Mouse (Mus musculus): Measurements from ENCODE around the gene Ctnnb1. TPM values are rescaled to one million over a fixed set of nuclear protein-coding genes. Genes with fewer than 3 reads are reported as not detected.

Ctnnb1 gene
- polyA plus RNA-seq, 2 experiments, result 486 to 783 TPM

DNA sequence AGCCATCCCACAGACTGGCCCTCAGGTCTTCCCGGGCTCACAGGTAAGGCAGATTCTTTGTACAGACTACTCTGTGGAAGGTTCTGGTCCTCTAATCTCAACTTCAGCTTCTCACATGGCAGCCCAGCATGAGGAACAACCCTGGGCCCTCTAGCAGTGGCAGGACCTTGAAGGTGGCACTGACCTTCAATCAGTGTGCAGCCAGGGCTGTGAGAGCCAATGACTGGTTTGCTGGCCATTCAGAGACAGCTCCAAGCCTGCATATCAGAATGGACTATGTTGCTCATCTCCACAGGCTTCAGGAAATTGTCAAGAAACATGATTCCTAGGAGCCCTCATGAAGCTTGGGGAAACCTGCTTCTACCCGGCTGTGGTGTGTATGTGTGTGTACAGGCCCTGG lies 45.2 kb downstream of the Ctnnb1 start:
- Histone ChIP-seq H3K4me1 (ENCODE audit: control insufficient read depth, insufficient read depth, low read length) (peaks cover 17% of the 10 kb centered on the region), H3K9ac (ENCODE audit: low read depth, low read length, severe bottlenecking) (no peak overlapping the region), H3K4me3 (replicated peaks; ENCODE audit: low read length) (no peak overlapping the region), H3K36me3 (ENCODE audit: control insufficient read depth, insufficient read depth, low read length) (peaks cover 4% of the 10 kb centered on the region), H3K27me3 (ENCODE audit: control insufficient read depth, insufficient read depth, low read length) (no peaks in the 10 kb centered on the region), H3K9me3 (ENCODE audit: control insufficient read depth, low read length) (no peaks in the 10 kb centered on the region), H3K27ac (replicated peaks; ENCODE audit: low read depth, low read length) (0 out of 2 replicates have a peak overlapping the region, but pooled peaks have one; percentile 11), H3K4me2 (replicated peaks; ENCODE audit: low read depth, low read length, severe bottlenecking) (no peak overlapping the region)
- ATAC-seq (ENCODE audit: low FRiP score, low read depth), result no peak
- no peak for DNase-seq (ENCODE audit: low spot score)
- 76% methylated on average over 2 of the region's 2 CpGs for WGBS
- TF ChIP-seq POLR2A (IDR thresholded peaks at IDR 0.05; ENCODE audit: borderline replicate concordance, extremely low read depth, insufficient read depth, insufficient read length), result no peak

GRCm38 (mm10) chr9:120976158-120976557 lies 47.1 kb downstream of the Ctnnb1 start:
- H3K9ac ChIP-seq (ENCODE audit: low read depth, low read length, severe bottlenecking), result no peak overlapping the region

GRCm38 (mm10) chr9:120976856-120977255 lies 47.8 kb downstream of the Ctnnb1 start:
- H3K4me2 ChIP-seq (replicated peaks; ENCODE audit: low read depth, low read length, severe bottlenecking), result no peak overlapping the region
- WGBS, result 98% methylated on average over 4 of the region's 4 CpGs
- TF ChIP-seq POLR2A (IDR thresholded peaks at IDR 0.05; ENCODE audit: borderline replicate concordance, extremely low read depth, insufficient read depth, insufficient read length), result no peak

More at GRCm38 (mm10) chr9:120976158-120976557, 47.1 kb downstream of the Ctnnb1 start:
- no peaks in the 10 kb centered on the region for H3K27me3 ChIP-seq (ENCODE audit: control insufficient read depth, insufficient read depth, low read length)
- H3K4me1 ChIP-seq (ENCODE audit: control insufficient read depth, insufficient read depth, low read length), result peaks cover 17% of the 10 kb centered on the region
- peak; percentile 73 for DNase-seq (ENCODE audit: low spot score)
- peak overlapping the region; percentile 68 for H3K27ac ChIP-seq (replicated peaks; ENCODE audit: low read depth, low read length)
- 46% methylated on average over 5 of the region's 5 CpGs for WGBS
- TF ChIP-seq POLR2A (IDR thresholded peaks at IDR 0.05; ENCODE audit: borderline replicate concordance, extremely low read depth, insufficient read depth, insufficient read length), result no peak
- H3K4me2 ChIP-seq (replicated peaks; ENCODE audit: low read depth, low read length, severe bottlenecking), result no peak overlapping the region
- no peak overlapping the region for H3K4me3 ChIP-seq (replicated peaks; ENCODE audit: low read length)
- no peaks in the 10 kb centered on the region for H3K36me3 ChIP-seq (ENCODE audit: control insufficient read depth, insufficient read depth, low read length)
- ATAC-seq (ENCODE audit: low FRiP score, low read depth), result peak; percentile 80
- no peaks in the 10 kb centered on the region for H3K9me3 ChIP-seq (ENCODE audit: control insufficient read depth, low read length)

GRCm38 (mm10) chr9:120981777-120982176 lies 52.8 kb downstream of the Ctnnb1 start:
- H3K4me1 ChIP-seq (ENCODE audit: control insufficient read depth, insufficient read depth, low read length), result no peaks in the 10 kb centered on the region
- no peaks in the 10 kb centered on the region for H3K27me3 ChIP-seq (ENCODE audit: control insufficient read depth, insufficient read depth, low read length)
- H3K4me3 ChIP-seq (replicated peaks; ENCODE audit: low read length), result no peak overlapping the region
- WGBS, result 76% methylated on average over 7 of the region's 7 CpGs
- no peak for ATAC-seq (ENCODE audit: low FRiP score, low read depth)
- no peak overlapping the region for H3K27ac ChIP-seq (replicated peaks; ENCODE audit: low read depth, low read length)
- no peak for TF ChIP-seq POLR2A (IDR thresholded peaks at IDR 0.05; ENCODE audit: borderline replicate concordance, extremely low read depth, insufficient read depth, insufficient read length)
- no peak for DNase-seq (ENCODE audit: low spot score)
- H3K9me3 ChIP-seq (ENCODE audit: control insufficient read depth, low read length), result no peaks in the 10 kb centered on the region
- no peak overlapping the region for H3K4me2 ChIP-seq (replicated peaks; ENCODE audit: low read depth, low read length, severe bottlenecking)
- H3K9ac ChIP-seq (ENCODE audit: low read depth, low read length, severe bottlenecking), result no peak overlapping the region
- H3K36me3 ChIP-seq (ENCODE audit: control insufficient read depth, insufficient read depth, low read length), result no peaks in the 10 kb centered on the region

More at GRCm38 (mm10) chr9:120976856-120977255, 47.8 kb downstream of the Ctnnb1 start:
- ATAC-seq (ENCODE audit: low FRiP score, low read depth), result no peak
- no peak for DNase-seq (ENCODE audit: low spot score)
- H3K4me3 ChIP-seq (replicated peaks; ENCODE audit: low read length), result no peak overlapping the region
- no peaks in the 10 kb centered on the region for H3K9me3 ChIP-seq (ENCODE audit: control insufficient read depth, low read length)
- H3K27me3 ChIP-seq (ENCODE audit: control insufficient read depth, insufficient read depth, low read length), result no peaks in the 10 kb centered on the region
- no peak overlapping the region for H3K27ac ChIP-seq (replicated peaks; ENCODE audit: low read depth, low read length)
- H3K9ac ChIP-seq (ENCODE audit: low read depth, low read length, severe bottlenecking), result no peak overlapping the region
- no peaks in the 10 kb centered on the region for H3K36me3 ChIP-seq (ENCODE audit: control insufficient read depth, insufficient read depth, low read length)
- H3K4me1 ChIP-seq (ENCODE audit: control insufficient read depth, insufficient read depth, low read length), result peaks cover 17% of the 10 kb centered on the region

GRCm38 (mm10) chr9:120983849-120984248 lies 54.8 kb downstream of the Ctnnb1 start:
- H3K9me3 ChIP-seq (ENCODE audit: control insufficient read depth, low read length), result no peaks in the 10 kb centered on the region
- WGBS, result 86% methylated on average over 8 of the region's 8 CpGs
- H3K36me3 ChIP-seq (ENCODE audit: control insufficient read depth, insufficient read depth, low read length), result no peaks in the 10 kb centered on the region
- H3K4me2 ChIP-seq (replicated peaks; ENCODE audit: low read depth, low read length, severe bottlenecking), result no peak overlapping the region
- no peak overlapping the region for H3K27ac ChIP-seq (replicated peaks; ENCODE audit: low read depth, low read length)
- no peak overlapping the region for H3K4me3 ChIP-seq (replicated peaks; ENCODE audit: low read length)
- TF ChIP-seq POLR2A (IDR thresholded peaks at IDR 0.05; ENCODE audit: borderline replicate concordance, extremely low read depth, insufficient read depth, insufficient read length), result no peak
- no peak for DNase-seq (ENCODE audit: low spot score)
- no peaks in the 10 kb centered on the region for H3K27me3 ChIP-seq (ENCODE audit: control insufficient read depth, insufficient read depth, low read length)
- peaks cover 7% of the 10 kb centered on the region; the same call in 1 of the 2 replicates for H3K4me1 ChIP-seq (ENCODE audit: control insufficient read depth, insufficient read depth, low read length)
- H3K9ac ChIP-seq (ENCODE audit: low read depth, low read length, severe bottlenecking), result no peak overlapping the region
- no peak for ATAC-seq (ENCODE audit: low FRiP score, low read depth)

DNA sequence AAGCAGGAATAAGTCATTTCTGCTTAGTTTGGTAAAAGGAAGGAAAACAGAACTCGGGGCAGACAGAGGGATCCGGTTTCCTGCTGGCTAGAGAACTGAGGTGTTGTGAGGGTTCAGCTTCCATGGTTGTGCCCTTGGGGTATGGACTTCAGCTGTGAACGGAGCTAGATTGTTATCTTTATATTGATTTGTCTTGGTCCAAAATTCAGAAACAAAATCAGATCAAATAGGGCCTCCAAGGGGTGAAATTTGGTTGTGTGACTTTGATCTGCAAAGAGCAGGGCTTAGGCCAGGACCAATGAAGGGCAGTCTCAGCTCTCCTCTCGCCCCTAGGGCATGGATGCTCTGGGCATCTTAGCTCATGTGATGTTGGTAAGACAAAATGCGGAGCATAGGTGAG lies 55.5 kb downstream of the Ctnnb1 start:
- TF ChIP-seq POLR2A (IDR thresholded peaks at IDR 0.05; ENCODE audit: borderline replicate concordance, extremely low read depth, insufficient read depth, insufficient read length), result no peak
- Histone ChIP-seq H3K4me3 (replicated peaks; ENCODE audit: low read length) (no peak overlapping the region), H3K27ac (replicated peaks; ENCODE audit: low read depth, low read length) (no peak overlapping the region), H3K27me3 (ENCODE audit: control insufficient read depth, insufficient read depth, low read length) (no peaks in the 10 kb centered on the region), H3K9me3 (ENCODE audit: control insufficient read depth, low read length) (no peaks in the 10 kb centered on the region), H3K36me3 (ENCODE audit: control insufficient read depth, insufficient read depth, low read length) (no peaks in the 10 kb centered on the region), H3K4me2 (replicated peaks; ENCODE audit: low read depth, low read length, severe bottlenecking) (no peak overlapping the region), H3K9ac (ENCODE audit: low read depth, low read length, severe bottlenecking) (no peak overlapping the region), H3K4me1 (ENCODE audit: control insufficient read depth, insufficient read depth, low read length) (peaks cover 7% of the 10 kb centered on the region; the same call in 1 of the 2 replicates)
- WGBS, result 60% methylated on average over 5 of the region's 5 CpGs
- ATAC-seq (ENCODE audit: low FRiP score, low read depth), result no peak
- DNase-seq (ENCODE audit: low spot score), result no peak
